Mouse (Mus musculus) kidney, embryonic 15.5 days (tissue): ENCODE results near the gene Casq1. TPM values are rescaled to one million over a fixed set of nuclear protein-coding genes. Genes with fewer than 3 reads are reported as not detected.

Experiments used
- ATAC-seq: fragments of 200-750 bp; cut with Nextera tagmentation; replicated peaks from 2 replicates; pipeline ENCODE4 v1.8.0; 2017; ENCODE audit warnings: moderate TSS enrichment; ENCODE audit not compliant: low FRiP score
- H3K27ac ChIP-seq: fragments of 300-500 bp; sonication (generic); 2 replicates; pipeline ENCODE4 v1.5.1; 2015; ENCODE audit warnings: mild to moderate bottlenecking, inconsistent platforms
- H3K27me3 ChIP-seq: fragments of 300-500 bp; sonication (generic); 2 replicates; pipeline ENCODE4 v1.6.1; 2015; ENCODE audit warnings: inconsistent platforms
- H3K36me3 ChIP-seq: fragments of 300-500 bp; sonication (generic); 2 replicates; pipeline ENCODE4 v1.6.1; 2015; ENCODE audit warnings: inconsistent platforms
- H3K4me1 ChIP-seq: fragments of 300-500 bp; sonication (generic); 2 replicates; pipeline ENCODE4 v1.6.1; 2015; ENCODE audit warnings: inconsistent platforms
- H3K4me2 ChIP-seq: fragments of 300-500 bp; sonication (generic); 2 replicates; pipeline ENCODE4 v1.6.1; 2015; ENCODE audit warnings: moderate library complexity, mild to moderate bottlenecking, inconsistent platforms
- H3K4me3 ChIP-seq: fragments of 300-500 bp; sonication (generic); replicated peaks from 2 replicates; pipeline ENCODE4 v1.5.1; 2015; ENCODE audit warnings: mild to moderate bottlenecking, inconsistent platforms
- H3K9ac ChIP-seq: fragments of 300-500 bp; sonication (generic); 2 replicates; pipeline ENCODE4 v1.6.1; 2015; ENCODE audit warnings: mild to moderate bottlenecking, inconsistent platforms
- H3K9me3 ChIP-seq: fragments of 300-500 bp; sonication (generic); replicated peaks from 2 replicates; pipeline ENCODE4 v1.6.1; 2016; ENCODE audit warnings: inconsistent platforms
- WGBS: fragments of 180-500 bp; shearing (Covaris S2); methylation state at CpG from one replicate; pipeline ENCODE4 v1.1.7; 2015; ENCODE audit warnings: mixed read lengths; 5-methylcytosine and 5-hydroxymethylcytosine counted together
- polyA plus RNA-seq: library from polyadenylated mRNA; unstranded; fragments of >200 nt; fragmentation: Nextera tagmentation; extraction: Ambion mirVana; gene quantifications from 2 replicates; pipeline ENCODE4 v1.2.1, GENCODE M21; 2015

Casq1 gene
- polyA plus RNA-seq, 1 experiment from 2014 or later: 6.2 TPM

DNA sequence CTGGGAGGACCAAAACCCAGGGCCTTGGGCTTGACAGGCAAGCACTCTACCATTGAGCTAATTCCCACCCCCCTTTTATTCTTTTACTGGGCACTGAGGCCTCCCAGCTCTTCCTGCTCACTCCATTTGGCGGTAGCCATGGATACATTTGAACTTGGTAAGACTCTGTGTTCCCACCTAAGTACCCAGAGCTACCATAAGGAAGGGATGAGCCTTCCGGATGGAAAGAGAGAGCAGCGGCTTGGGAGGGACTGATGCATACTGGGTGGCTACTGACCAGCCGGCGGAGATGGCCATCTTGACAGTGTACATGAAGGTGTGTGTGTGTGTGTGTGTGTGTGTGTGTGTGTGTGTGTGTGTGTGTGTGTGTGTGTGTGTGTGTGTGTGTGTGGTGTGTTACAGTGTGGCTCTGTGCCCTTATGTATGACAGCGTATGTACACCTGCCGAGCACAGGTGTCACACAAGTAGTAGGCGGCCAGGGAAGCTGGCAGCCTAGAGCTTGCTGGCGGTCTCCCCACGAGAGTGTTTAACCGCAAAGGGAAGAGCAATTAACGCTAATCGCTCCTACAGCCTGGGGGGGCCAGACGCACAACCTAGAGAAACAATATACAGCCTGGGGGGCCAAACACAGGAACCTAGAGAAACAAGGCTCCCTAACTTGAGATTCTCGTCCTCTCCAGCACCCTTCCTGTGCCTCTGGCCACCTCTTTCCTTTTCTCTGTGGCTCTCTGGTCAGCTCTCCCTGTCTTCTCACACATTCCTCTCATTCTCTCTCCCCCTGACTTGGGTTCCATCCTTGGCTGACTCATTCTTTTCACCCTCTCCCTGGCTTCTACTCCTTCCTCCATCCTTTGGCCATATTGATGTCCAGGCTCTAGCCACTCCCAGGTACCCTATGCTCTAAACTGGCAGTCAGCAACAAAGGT is 14.6 kb downstream of the Casq1 start:
- ATAC-seq: no peak
- Histone ChIP-seq H3K4me1 (peaks cover 73% of the 10 kb centered on the region), H3K9ac (peak overlapping the region; percentile 69; the same call in 1 of the 2 replicates), H3K27ac (peak overlapping the region; percentile 87), H3K4me2 (peak overlapping the region; percentile 64), H3K9me3 (no peaks in the 10 kb centered on the region), H3K36me3 (peaks cover 18% of the 10 kb centered on the region), H3K27me3 (no peaks in the 10 kb centered on the region), H3K4me3 (peak overlapping the region; percentile 63)
- WGBS: 39% methylated on average over 15 of the region's 15 CpGs

DNA sequence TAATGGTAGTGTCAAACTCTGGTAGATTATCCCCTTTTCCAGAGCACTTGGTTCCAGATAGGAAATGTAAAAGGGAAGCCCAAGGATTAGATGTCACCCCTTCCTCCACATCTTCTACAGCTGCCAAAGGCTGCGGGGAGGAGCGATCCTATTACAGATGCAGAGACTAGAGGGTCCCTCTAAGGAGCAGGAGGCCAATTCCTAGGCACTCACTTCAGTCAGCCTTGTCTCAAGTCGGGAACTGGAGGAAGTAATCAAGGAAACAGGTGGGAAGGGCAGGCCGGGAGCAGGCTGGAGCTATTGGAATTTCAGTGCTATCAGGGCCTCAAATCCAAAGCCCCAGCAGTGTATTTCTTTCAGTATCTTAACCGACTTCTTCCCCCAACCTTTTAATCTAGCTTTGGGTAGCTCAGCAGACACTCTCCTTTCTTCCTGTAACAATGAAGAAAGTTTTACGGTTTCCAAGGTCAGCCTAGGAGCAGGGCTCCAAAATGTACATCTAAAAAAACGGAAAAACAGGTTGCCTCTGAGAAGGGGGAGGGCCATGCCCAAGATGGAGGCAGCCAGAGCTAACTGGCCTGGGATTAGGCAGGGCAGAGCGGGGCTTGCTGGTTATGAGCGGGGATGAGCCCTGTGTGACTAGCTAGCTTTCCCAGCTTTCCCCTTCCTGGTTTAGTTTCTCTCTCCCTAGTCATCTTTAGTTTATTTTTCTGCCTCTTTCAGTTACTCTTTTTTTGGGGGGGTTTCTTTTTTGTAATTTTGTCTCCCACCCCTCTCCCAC is 15.4 kb downstream of the Casq1 start:
- Histone ChIP-seq H3K4me3 (peak overlapping the region; percentile 20), H3K4me1 (peaks cover 77% of the 10 kb centered on the region), H3K36me3 (peaks cover 27% of the 10 kb centered on the region), H3K27me3 (no peaks in the 10 kb centered on the region), H3K9me3 (no peaks in the 10 kb centered on the region), H3K27ac (peak overlapping the region; percentile 87), H3K9ac (no peak overlapping the region), H3K4me2 (peak overlapping the region; percentile 64)
- 26% methylated on average over 9 of the region's 9 CpGs for WGBS
- no peak for ATAC-seq

DNA sequence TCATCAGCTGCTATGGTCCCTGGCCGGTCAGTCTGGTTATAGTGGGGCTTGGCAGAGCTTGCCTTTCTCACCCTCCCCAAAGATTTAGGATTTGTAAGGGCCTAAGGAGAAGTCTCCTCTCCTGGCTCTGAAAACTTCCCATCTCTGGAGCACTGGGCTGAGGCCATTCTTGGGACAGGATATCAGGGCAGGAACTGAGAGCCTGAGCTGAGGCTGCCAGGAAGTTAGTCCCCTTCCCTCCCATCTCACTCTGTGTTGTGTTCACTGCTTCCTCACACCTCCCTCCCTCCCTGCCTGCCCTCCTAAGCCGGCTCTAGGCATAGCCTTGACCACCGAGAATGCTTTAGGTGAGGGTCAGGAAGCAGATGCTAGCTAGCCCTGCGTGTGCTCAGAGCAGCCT is 16.1 kb downstream of the Casq1 start:
- Histone ChIP-seq H3K4me2 (peak overlapping the region; percentile 64), H3K4me3 (no peak overlapping the region), H3K4me1 (peaks cover 77% of the 10 kb centered on the region), H3K9me3 (no peaks in the 10 kb centered on the region), H3K36me3 (peaks cover 34% of the 10 kb centered on the region), H3K27ac (peak overlapping the region; percentile 87), H3K9ac (no peak overlapping the region), H3K27me3 (no peaks in the 10 kb centered on the region)
- ATAC-seq: no peak
- WGBS: 10% methylated on average over 4 of the region's 4 CpGs

DNA sequence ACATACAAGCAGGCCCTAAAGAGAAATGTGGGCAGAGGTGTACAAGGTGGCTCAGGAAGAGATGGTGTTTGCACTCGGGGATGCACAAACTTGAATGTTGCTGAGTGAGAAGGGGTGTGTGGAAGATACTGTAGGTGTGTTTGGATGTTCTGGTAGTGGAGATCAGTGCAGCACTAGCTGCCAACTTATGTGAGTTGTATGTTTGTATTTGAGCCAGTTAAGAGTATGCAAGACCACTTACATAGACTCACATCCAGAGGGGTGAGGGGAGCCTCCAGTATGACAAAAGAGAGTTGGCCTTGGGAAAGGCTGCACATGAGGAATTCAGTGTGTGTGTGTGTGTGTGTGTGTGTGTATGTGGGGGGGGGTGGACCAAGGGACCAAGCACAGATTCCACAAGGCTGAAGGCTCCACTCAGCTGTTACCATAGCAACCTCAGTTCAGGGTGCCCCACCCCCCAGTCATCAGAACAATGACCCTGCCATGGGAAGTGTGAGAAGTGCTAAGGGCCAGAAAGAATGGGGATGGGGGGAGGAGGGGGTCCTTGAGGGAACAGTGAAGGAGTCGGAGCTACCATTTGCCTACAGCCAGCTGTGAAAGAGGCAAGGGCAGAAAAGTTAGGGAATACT is 16.7 kb downstream of the Casq1 start:
- Histone ChIP-seq H3K27me3 (no peaks in the 10 kb centered on the region), H3K36me3 (peaks cover 39% of the 10 kb centered on the region), H3K9me3 (no peaks in the 10 kb centered on the region), H3K4me1 (peaks cover 77% of the 10 kb centered on the region), H3K27ac (peak overlapping the region; percentile 87), H3K4me3 (no peak overlapping the region), H3K4me2 (peak overlapping the region; percentile 32), H3K9ac (0 out of 2 replicates have a peak overlapping the region, but pooled peaks have one; percentile 24)
- 25% methylated on average over 2 of the region's 2 CpGs for WGBS
- ATAC-seq: no peak

DNA sequence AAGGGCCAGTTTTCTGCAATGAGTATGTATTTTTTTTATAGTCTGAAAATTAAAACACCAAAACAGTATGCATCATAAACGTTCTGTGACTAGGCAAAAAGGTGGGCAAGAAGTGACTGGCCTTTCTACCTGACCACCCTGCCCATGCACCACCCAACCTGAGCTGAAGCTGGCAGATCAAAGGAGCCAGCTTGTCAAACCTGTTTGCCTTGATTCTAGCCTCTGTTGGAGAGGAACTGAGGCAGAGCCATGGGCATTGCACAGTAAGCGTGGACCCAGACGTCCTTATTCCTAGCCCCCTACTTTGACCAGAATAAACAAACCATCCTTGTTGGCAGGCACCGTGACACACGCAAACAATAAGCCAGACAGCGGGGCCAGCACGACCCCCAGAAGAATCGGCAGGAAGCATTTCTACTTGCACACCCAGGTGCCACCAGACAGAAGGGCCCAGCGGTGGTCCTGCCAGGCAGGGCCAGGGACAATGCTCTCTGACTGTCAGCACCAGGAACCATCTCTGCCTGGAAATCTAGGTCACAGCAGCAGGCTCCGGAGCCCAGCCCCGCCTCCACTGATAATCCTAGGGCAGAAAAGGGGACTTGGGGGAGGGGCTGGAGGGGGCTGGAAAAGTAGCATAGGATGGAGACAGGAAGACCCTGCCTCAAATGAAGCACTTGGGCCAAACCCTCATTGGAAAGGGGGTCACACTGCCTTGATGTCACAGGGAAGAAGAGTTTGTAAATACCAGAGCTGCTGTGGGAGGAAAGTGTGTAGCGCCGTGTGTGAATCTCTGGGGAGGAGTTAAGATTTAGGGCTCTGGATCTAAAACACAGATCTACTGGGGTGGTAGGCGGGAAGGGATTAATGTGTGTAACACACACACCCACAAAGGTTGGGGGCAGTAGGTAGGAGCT is 17.4 kb downstream of the Casq1 start:
- Histone ChIP-seq H3K4me2 (peak overlapping the region; percentile 32), H3K27ac (peak overlapping the region; percentile 87), H3K9me3 (no peaks in the 10 kb centered on the region), H3K4me3 (no peak overlapping the region), H3K9ac (peak overlapping the region; percentile 24; the same call in 1 of the 2 replicates), H3K27me3 (no peaks in the 10 kb centered on the region), H3K4me1 (peaks cover 72% of the 10 kb centered on the region), H3K36me3 (peaks cover 47% of the 10 kb centered on the region)
- 31% methylated on average over 14 of the region's 14 CpGs for WGBS
- no peak for ATAC-seq

DNA sequence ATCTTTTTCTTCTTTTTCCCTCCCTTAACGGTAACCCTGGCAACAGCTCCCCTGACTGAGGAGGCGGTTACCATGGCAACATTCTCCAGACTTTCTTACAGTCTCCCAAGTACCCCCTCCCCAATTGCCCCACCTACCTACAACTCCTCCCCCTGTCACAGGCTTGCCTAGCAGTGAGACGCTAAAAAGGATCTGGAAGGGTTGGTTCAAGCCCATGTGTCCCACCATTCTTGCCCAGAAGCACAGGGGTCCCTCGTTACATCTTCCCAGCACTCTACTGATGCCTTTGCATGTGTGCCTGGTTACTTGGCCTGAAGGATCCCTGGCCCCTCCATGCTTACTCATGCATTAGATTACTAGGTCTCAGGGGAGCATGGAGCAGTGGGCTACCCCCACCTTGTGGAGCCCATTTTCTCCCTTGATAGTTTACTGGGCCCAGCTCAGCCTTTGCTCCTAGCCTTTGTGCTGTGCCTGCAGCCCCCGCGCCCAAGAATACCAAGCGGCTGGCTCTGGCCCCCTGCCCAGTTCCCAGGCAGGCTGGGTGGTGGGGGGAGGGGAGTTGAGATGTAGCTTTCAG is 18.7 kb downstream of the Casq1 start:
- no peak for ATAC-seq
- Histone ChIP-seq H3K4me1 (peaks cover 61% of the 10 kb centered on the region), H3K27ac (peak overlapping the region; percentile 87), H3K4me3 (no peak overlapping the region), H3K27me3 (no peaks in the 10 kb centered on the region), H3K4me2 (no peak overlapping the region), H3K9ac (no peak overlapping the region), H3K9me3 (no peaks in the 10 kb centered on the region), H3K36me3 (peaks cover 60% of the 10 kb centered on the region)
- 55% methylated on average over 7 of the region's 7 CpGs for WGBS

DNA sequence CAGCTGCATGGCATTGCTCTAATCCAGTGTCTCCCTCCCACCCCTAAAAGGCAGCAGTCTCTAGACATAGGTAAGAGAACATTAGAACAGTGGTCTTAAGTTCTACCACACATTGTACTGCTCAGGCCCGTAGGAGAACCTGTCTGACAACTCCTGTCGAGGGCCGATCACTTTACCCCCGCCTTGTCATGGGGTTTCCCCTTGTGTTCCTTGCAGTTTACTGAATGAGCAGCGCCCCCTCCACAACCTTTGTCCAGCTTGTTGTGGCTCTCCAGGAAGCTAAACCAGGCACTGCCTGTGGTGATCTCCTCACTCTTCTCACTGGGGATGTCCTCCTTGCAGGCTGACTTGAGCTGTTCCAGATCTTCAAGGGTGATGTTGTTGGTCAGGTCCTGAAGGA is 19.5 kb downstream of the Casq1 start:
- Histone ChIP-seq H3K36me3 (peaks cover 66% of the 10 kb centered on the region), H3K9ac (no peak overlapping the region), H3K4me2 (no peak overlapping the region), H3K4me1 (peaks cover 53% of the 10 kb centered on the region), H3K9me3 (no peaks in the 10 kb centered on the region), H3K27ac (peak overlapping the region; percentile 14; the same call in 1 of the 2 replicates), H3K4me3 (no peak overlapping the region), H3K27me3 (no peaks in the 10 kb centered on the region)
- ATAC-seq: no peak
- 73% methylated on average over 5 of the region's 5 CpGs for WGBS

DNA sequence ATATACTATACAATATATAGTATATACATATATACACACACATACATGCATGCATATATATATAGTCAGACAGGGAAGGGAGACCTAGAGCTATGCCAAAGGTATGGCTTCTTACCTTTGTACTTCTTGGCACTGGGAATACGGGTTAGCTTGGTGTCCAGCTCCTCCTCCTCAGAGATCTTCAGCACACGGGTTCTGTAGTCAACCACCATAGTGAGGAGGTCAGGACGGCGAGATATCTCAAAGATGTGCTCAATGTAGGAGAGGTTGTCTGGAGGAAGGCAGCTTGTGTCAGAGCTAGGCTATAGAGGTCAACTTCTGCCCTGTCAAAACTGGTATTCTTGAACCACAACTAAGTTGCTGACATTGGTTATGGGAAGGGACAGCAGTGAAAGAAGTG is 20.7 kb downstream of the Casq1 start:
- Histone ChIP-seq H3K36me3 (peaks cover 78% of the 10 kb centered on the region), H3K4me2 (no peak overlapping the region), H3K4me1 (peaks cover 42% of the 10 kb centered on the region), H3K27me3 (no peaks in the 10 kb centered on the region), H3K9me3 (no peaks in the 10 kb centered on the region), H3K9ac (no peak overlapping the region), H3K4me3 (no peak overlapping the region), H3K27ac (no peak overlapping the region)
- no peak for ATAC-seq
- 89% methylated on average over 4 of the region's 4 CpGs for WGBS

DNA sequence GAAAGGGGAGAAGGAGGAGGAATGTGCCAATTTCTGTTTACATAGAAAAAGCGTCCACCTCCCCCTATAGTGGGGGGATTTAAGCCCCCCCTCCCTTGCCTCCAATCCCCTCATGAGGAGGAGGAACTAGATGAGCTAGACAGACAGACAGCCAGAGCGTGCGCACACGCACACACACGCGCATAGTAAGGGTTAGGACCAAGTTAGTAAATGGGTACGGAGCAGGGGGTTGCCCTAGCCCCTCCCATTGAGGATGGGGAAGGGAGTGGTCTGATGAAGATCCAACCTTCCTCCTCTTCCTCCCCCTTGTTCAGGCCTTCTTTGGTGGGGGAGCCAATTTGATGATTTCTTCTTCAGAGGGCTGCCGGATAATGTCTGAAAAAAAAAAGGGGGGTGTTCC is 21.4 kb downstream of the Casq1 start:
- H3K9ac ChIP-seq: no peak overlapping the region
- 91% methylated on average over 8 of the region's 8 CpGs for WGBS
- no peak overlapping the region for H3K27ac ChIP-seq
- ATAC-seq: no peak
- peaks cover 35% of the 10 kb centered on the region for H3K4me1 ChIP-seq
- H3K36me3 ChIP-seq: peaks cover 83% of the 10 kb centered on the region
- no peaks in the 10 kb centered on the region for H3K27me3 ChIP-seq
- H3K9me3 ChIP-seq: no peaks in the 10 kb centered on the region
- H3K4me2 ChIP-seq: no peak overlapping the region
- no peak overlapping the region for H3K4me3 ChIP-seq

DNA sequence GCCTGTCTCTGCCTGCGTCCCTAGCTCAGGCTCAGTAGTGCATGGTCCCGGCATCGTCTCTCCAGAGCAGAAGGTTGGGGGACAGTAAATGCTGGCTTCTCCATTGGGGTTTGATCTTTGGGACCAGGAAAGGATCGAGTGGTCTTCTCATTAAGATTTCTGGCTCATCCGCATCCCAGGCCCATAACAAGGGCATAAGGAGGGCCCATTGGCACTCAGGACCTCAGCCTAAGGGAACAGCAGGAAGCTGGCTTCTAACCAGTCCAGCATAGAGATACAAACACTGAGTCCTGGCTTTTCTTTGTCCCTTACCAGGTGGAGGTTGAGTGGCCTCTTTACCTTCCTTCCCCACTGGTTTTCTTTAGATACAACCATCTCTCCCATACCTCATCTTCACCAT is 21.8 kb downstream of the Casq1 start:
- WGBS: 84% methylated on average over 5 of the region's 5 CpGs
- no peak for ATAC-seq
- H3K4me3 ChIP-seq: no peak overlapping the region
- H3K4me2 ChIP-seq: no peak overlapping the region
- H3K27me3 ChIP-seq: no peaks in the 10 kb centered on the region
- H3K36me3 ChIP-seq: peaks cover 84% of the 10 kb centered on the region
- H3K27ac ChIP-seq: no peak overlapping the region
- no peak overlapping the region for H3K9ac ChIP-seq
- H3K4me1 ChIP-seq: peaks cover 30% of the 10 kb centered on the region
- no peaks in the 10 kb centered on the region for H3K9me3 ChIP-seq

DNA sequence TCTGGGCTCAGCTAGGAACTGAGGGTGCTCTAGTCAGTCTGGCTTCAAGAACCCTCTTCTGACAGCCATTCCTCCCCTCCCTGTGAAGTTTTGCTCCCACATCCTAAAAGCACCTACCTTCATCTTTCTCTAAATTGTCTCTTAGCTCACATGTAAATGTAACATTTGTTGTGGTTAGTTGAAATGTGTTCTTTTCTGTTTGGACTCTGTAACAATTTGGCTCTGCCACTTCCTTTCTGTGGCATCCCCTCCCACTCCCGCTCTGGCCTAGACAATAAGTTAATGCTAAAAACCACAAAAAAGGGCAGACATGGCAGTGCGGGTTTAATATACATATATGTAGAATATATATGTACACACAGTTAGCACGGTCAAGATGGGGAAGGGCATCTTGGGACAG is 22.5 kb downstream of the Casq1 start:
- H3K27me3 ChIP-seq: no peaks in the 10 kb centered on the region
- no peak overlapping the region for H3K4me3 ChIP-seq
- H3K4me1 ChIP-seq: peaks cover 23% of the 10 kb centered on the region
- peaks cover 90% of the 10 kb centered on the region for H3K36me3 ChIP-seq
- no peaks in the 10 kb centered on the region for H3K9me3 ChIP-seq
- H3K9ac ChIP-seq: no peak overlapping the region
- no peak overlapping the region for H3K27ac ChIP-seq
- H3K4me2 ChIP-seq: no peak overlapping the region
- 90% methylated on average over 3 of the region's 3 CpGs for WGBS
- ATAC-seq: no peak
